Mouse (Mus musculus): Measurements from ENCODE around the gene Clec1a.
A peak's percentile ranks its signal among the peaks of the same experiment; 100 is the strongest.

The Clec1a gene

DNA sequence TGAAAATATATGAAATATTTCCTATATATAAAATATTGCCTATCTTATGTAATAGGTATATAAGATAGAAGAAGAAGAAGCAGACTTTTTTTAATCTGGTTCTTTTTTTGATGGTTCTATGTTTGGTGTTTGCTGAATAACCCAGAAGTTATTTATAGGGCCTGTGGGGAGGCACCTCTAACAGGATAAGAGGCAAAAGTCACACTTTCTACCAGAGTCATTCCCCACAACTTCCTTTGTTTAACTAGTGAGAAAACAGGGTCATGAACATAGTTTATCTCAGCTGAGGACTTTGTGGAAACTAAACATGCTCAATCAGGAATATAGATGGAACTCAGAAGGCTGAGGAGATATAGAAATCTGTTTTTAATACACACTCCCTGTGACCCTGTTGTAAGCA is 45.8 kb downstream of the Clec1a start:
- no peak for DNase-seq (ENCODE audit: low spot score)

DNA sequence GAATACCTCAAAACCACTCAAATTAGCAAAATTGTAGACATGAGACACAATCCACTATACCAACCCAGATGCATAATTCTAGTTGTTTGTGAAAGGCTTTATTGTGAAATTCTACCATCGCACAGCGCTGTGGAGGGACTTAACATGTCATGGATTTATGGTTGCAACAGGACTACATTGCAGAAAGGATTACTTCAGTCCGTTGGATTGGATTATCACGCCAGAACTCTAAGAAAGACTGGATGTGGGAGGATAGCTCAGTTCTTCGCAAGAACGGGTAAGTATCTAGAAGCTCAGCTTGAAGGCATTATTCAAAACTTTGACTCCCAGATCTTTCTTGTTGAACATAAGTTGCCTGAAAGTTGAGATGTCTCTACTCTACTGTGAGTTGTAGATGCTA is 48.4 kb downstream of the Clec1a start:
- DNase-seq (ENCODE audit: low spot score): no peak

DNA sequence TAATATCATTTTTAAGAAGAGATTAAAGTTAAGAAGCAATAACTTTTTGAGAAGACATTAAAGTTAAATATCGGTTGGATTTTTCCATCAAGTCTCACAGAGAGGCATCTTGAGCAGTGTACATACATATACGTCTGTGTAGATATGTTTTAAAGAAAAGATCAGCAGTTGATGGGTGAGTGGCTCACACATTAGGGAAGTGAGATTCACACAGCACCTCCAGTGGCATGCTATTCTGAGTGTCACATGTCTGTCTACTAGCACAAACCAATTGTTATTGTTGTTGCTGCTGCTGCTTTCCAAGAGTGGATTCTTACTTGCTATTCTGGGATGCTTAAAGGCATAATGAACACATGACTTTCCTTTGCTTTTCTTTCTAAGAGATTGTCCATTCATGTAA is 49.4 kb downstream of the Clec1a start:
- no peak for DNase-seq (ENCODE audit: low spot score)

DNA sequence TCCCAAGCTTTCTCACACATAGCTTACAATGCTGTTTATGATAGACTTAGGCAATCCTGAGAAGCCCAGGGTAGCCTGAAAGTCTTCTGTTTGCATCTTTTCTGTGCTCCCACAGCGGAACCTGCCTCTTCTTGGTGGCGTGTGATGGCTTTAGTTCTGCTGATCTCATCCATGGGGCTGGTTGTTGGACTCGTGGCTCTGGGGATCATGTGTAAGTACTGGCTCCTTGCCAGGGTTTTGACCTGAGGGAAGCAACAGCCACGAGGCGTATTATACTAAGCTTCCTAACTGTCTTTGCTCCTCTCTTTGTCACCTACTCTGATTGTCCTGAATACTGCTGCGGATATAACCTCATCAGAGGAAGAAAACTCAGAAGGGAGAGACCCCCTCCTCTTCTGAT is 51.9 kb downstream of the Clec1a start:
- no peak for DNase-seq (ENCODE audit: low spot score)

DNA sequence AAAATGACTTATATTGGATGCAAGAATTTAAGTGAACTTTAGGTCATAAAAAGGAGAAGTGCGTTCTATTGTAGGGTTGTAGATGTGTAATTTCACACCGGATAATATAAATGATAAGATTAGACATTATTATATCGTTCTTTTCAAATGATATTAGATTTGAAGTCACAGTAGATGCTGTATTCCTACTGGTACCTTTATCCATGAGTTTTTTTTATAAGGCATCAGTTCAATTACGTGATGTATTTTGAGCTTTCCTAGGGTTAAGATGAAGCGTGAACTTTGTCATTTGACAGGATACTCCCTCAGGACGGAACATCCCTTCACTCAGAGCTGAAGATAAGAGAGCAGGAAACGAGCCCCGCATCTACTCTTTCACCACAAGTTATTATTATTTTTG is 54.8 kb downstream of the Clec1a start, which contains the start of gene Clec1b:
TSS of gene Clec1b (plus strand) at position 301 of the 400 bp plus-strand sequence.
- no peak for DNase-seq (ENCODE audit: low spot score)

DNA sequence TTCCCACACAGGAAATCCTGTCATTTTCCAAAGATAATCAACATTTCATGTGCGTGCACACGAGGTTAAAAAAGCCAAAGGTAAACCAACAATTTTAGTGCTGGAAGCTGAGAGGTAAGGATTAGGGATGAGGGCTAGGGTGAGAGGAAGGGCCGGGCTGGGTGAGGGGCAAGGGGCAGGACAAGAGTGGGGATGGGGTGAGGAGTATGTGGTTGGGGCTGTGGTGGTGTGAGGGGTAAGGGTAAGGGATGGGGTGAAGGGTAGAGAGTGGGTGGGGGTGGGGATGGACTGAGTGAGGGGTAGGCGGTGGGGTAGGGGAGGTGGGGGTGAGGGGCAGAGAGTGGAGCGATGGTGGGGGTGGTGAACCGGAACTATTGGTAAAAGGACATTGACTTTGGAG is 58.1 kb downstream of the Clec1a start:
- no peak for DNase-seq (ENCODE audit: low spot score)

DNA sequence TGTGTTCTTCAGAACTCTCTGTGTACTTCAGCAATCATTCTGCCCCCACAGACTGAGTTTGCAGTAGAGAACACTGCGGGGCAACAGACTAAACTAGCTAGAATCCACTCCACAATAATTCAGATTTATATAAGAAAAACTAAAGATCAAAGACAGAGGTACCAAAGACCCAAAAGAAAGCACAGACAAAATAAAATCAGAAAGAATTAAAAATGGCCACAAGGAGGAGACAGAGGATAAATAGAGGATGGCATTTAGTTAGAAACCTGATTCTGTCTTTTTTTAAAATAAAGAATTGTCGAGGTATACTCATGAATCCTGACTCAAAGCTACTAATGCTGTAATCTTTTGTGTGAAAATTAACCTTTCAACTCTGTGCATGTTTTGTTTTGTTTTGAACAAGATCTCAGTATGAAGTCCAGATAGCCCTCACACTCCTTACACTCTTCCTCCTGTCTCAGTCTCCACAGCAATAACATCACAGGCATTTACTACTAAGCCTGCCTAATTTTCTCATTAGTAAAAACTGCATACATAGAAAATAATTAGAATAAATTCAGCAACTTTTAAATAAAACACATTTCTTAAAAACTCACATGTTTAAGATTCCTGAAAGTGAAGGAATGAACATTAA is 58.6 kb downstream of the Clec1a start:
- DNase-seq (ENCODE audit: low spot score): peak; percentile 44

DNA sequence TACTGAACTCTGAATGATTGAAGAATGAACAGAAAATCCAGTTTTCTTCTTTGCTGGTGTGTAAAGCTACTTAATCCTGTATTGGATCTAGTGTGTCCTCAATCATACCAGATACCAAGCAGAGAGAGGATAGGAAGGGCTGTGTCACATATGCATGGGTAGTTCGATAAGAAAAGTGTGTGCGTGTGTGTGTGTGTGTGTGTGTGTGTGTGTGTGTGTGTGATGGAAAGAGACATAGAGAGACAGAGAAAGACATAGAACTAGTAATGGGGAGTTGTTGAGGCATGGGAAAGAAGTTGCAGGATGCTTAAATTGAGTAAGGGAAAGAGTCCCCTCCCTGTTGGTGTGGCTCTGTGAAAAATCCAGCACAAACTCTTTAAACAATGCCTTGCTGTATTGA is 66.0 kb downstream of the Clec1a start, which contains the start of gene Clec12b:
TSS of gene Clec12b (minus strand) at position 101 of the 400 bp plus-strand sequence.
- DNase-seq (ENCODE audit: low spot score): no peak

DNA sequence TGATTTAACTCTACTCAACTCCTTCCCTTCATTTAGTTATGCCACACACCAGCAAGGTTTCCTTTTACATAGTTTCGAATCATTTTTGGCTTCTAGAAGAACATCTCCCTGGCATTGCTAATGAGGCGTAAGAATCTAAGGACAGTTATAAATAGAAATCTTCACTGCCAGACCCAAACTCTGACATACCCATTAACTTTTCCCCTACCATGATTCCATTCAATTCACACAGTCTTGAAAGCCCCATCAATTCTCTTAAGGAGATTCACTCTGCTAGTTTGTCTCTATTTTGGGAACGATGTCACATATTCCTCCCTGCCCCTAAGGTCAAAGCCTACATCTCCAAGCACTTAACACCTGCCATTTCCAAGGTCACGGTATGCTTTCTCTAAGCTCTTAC is 66.8 kb downstream of the Clec1a start:
- DNase-seq (ENCODE audit: low spot score): peak; percentile 12

DNA sequence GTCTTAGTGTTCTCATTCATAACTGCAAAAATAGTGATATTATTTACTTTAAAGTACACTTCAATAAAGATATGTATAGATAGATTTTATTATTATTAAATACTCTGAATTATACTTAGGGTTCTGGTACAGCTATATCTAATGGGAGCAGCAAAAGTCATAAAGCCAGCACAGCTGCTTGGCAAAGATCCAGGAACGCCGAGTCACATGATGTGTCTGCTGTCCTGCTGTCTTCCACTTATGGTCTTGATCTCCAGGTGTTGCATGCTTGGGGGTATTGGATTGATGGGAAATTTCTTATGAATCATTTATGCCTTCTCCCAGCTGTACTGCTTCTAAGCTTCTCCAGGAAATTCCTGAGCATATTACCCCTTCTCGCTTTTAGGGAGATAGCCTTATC is 68.3 kb downstream of the Clec1a start:
- DNase-seq (ENCODE audit: low spot score): no peak

DNA sequence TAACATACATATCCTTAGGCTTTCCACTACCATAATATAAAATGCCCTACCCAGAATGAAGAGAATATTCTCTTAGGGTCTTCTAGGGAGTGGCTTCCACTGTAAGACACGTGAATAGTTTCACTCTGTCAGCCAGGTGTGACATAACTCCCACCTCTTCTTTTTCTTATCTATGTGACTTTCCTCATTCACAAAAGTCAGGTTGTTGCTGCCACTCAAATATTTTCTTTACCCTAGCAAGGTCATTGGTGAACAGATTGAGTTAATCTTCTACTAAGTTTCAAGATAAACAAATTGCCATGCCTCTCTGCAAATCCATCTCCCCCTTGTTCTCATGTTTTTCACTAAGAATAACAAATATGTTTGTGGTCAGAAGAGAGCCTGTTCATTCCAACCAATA is 70.1 kb downstream of the Clec1a start:
- no peak for DNase-seq (ENCODE audit: low spot score)

DNA sequence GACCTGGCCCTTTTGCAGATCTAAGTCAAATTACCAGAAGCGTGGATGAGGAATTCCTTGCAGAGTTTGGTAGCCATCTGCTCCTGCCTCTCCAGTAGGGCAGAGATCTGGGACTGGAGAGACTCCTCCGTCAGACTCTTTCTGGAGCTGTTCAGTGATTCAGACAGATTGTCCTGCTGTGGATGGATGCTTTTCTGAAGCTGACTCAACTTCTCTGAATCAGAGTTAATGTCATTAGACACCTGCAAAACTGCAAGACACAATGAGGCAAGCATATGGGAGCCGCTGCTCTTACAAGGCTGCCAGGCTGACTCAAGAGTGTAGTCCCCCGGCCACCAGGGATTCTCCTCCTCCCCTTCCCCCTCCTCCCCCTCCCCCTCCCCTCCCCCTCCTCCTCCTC is 71.3 kb downstream of the Clec1a start:
- no peak for DNase-seq (ENCODE audit: low spot score)

DNA sequence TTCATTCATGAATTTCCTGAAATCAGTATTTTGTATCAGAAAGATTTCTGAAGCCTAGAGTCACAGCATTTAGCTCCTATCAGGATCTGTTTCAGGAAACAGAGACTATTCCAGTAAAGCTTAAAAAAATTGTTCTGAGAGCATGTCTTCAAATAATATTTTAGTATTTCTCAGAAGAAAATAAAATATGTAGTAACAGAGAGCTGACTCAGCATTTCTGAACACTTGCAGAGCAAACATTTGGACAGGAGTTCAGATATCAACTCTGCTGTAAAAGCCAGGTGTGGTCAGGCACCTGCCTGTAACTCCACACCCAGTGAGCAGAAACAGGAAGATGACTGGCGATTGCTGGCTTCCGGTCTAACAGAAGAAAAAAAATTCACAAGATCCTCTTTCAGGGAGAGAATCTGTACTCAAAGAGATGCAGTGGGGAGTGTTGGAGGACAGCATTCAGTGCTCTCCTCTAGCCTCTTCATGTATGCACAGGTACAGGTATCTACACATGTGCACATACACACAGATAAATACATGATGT is 76.8 kb downstream of the Clec1a start:
- no peak for DNase-seq (ENCODE audit: low spot score)
